Mouse (Mus musculus) cerebellum, adult 9-10 months (tissue): ENCODE measurements around the gene Gm20708.
A peak's percentile ranks its signal among the peaks of the same experiment; 100 is the strongest.
"Not testable (repeated sequence)": the region's sequence is repeated elsewhere in the genome, so short reads cannot be mapped to it uniquely, and the experiment has no call there.

Source experiments
- DNase-seq: peaks from one replicate; pipeline ENCODE4 v3.0.0; 2022

Gene Gm20708

DNA sequence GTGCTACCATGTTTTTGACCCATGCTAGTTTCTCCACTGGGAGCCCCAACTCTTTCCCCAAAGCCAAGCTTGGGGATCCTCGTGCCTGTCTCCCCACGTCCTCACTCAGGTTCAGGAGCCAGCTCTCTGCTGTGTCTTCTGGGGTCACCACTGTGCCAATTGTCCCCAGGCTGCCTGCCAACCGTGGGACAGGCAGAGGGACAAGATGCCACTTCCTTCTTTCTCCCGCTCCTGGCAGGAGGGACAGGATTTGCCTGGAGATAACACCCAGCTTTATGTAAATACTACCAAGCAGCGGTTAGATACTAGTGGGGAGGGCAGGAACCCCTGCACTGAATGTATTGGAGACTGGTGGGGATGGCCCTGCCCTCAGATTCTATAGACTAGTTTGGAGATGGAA is 4.4 kb downstream of the Gm20708 start:
- no peak for DNase-seq

DNA sequence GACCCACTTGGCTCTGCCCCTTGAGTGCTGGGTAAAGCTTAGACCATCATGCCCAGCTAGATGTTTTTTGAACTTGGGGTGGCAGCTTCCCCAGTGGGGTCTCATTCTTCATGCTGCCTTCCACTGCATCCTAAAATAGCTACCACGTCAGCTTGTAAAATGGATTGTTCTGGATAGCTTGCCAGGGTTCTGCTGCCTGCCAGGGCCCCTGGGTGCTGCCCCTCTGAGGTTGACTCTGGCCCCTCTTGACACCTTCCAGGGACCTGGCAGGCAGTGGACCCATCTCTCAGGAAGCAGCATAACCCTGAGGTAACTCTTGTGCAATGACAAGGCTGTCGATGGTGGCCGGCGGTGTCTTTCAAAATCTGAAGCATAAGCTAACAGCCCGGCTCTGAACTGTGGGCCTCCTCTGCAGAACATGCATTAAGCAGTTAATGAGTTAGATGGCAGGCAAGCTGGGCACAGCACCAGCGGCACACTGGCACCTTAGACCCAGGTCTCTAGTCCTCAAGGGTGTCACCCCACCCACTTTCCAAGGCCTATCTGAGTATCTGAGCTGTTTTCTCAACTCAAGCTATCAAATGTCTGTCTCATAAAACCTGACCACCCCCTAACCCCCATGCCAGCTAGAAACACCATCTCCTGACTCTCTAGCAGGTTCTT is 5.4 kb downstream of the Gm20708 start:
- no peak for DNase-seq

GRCm38 (mm10) chr11:117815850-117816249 is 6.4 kb downstream of the Gm20708 start:
- not testable (repeated sequence) for DNase-seq

GRCm38 (mm10) chr11:117816389-117816996 is 7.0 kb downstream of the Gm20708 start:
- no peak for DNase-seq

DNA sequence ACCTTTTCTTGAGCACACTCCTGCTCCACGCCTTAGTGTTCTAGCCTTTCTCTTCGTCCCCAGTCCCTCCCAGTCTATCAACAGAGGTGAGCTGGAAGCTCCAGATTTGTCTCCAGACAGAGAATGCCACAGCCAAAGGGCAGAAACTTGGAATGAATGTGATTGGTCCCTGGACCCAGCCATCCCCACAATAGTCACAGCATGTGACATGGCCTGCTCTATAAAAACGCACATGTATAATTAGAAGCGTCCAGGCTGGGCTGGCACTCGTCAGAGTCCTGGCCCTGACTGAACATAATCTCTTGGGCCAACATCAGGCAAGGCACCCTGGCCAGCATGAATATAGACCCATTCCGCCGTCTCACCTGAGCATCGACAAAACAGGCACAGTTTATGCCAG is 9.6 kb downstream of the Gm20708 start:
- no peak for DNase-seq

DNA sequence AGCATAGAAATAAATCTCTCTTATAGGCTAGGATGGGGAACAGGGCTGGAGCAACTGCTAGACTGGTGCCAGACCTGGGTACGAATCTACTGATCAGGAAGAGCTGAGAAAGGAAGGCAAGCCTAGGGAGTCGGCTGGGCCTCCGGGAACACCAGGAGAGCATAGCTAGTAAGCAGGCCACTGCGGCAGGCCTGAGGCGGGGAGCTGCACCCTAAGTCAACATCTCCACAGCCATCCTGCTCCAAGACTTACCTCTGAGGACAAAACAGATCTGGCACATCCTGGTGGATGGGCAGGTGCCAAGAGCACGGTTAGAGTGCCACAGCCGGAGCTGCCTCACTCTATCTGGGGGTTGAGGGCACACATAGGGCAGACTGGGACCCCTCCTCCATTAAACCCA is 10.7 kb downstream of the Gm20708 start:
- DNase-seq = no peak

DNA sequence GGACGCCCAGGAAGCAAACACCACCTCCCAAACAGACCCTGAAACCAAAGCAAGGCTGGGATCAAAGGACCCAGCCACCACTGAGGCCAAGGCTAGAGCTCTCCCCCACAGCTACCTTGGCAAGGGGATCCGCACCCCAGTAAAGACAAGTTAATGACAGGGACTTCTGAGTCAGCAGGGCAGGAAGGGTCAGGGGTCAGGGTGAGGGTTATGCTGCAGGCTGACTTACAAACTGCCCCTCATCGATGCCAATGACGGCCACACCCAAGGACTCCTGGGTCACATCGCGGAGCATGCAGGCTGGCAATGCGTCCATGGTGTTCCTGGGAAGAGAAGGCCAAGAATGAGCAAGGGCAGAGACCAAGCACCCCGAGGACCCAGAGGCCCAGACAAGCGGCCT is 12.4 kb downstream of the Gm20708 start:
- no peak for DNase-seq

GRCm38 (mm10) chr11:117822728-117823241 is 13.3 kb downstream of the Gm20708 start:
- no peak for DNase-seq

- DNase-seq = no peak
Measured at GRCm38 (mm10) chr11:117823411-117823810, 13.9 kb downstream of the Gm20708 start.

GRCm38 (mm10) chr11:117824060-117824969 is 14.8 kb downstream of the Gm20708 start:
- peak; percentile 79 for DNase-seq

DNA sequence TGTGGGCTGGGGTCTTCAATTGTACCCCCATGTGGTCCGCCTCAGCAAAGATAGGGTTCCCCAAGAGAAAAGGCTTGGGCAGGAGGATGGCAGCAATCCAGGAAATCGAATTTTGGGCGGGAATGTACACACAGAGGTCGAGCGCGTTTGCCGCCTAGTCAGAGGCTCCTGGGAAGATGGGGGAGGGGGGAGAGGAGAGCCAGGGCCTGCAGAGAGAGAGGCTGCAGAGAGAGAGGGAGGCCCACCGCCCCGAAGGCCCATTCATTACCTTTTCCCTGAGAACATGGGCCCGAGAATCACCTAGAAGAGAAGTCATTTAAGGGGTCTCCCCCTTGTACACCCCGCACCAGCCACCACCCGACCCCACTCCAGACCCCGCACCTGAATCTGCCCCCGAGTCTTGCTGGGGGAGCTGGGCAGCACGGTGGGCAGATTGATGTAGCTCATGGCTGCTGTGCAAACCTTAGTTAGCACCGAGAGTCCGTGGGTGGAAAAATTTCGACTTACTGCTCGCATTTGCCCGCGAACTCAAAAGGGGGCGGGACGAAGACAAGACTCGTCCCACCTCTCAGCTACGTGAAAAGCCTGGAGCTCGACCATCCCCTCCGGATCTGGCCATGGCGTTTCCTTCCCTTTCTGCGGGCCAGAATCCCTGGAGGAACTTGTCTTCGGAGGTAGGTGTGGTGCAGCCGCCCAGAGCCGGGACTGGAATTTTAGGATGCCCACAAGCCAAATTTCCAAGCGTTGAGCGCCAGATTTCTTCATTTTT is 16.0 kb downstream of the Gm20708 start, which contains the start of the genes Afmid and Tk1:
Afmid (plus strand) TSS at position 592 of the 769 bp plus-strand sequence.
Tk1 (minus strand) TSS at position 760 of the 769 bp plus-strand sequence.
- no peak for DNase-seq

GRCm38 (mm10) chr11:117826164-117826563 is 16.7 kb downstream of the Gm20708 start:
- DNase-seq = no peak

GRCm38 (mm10) chr11:117826916-117827315 is 17.4 kb downstream of the Gm20708 start:
- no peak for DNase-seq

DNA sequence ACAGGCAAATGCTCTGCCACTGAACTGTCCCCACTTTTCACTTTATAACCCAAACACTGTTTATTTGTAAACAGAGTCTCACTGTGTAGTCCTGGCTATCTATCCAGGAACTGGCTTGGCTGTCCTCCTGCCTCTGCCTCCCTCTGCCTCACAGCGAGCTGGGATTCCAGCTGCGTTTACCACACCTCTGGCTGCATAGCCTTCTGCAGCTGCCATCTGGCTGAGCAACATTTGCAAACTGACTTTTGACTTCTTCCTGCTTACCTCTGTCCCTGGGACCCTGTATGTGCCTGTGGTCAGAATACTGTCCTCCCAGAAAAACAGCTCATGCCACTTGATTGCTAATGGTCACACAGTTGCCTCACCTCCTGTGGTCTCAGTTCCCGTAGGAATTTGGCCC is 17.9 kb downstream of the Gm20708 start:
- no peak for DNase-seq

- no peak for DNase-seq
Measured at GRCm38 (mm10) chr11:117828149-117828887, 18.9 kb downstream of the Gm20708 start.

- no peak for DNase-seq
Measured at GRCm38 (mm10) chr11:117828888-117829604, 19.6 kb downstream of the Gm20708 start.

GRCm38 (mm10) chr11:117829671-117830215 is 20.3 kb downstream of the Gm20708 start:
- no peak for DNase-seq

DNA sequence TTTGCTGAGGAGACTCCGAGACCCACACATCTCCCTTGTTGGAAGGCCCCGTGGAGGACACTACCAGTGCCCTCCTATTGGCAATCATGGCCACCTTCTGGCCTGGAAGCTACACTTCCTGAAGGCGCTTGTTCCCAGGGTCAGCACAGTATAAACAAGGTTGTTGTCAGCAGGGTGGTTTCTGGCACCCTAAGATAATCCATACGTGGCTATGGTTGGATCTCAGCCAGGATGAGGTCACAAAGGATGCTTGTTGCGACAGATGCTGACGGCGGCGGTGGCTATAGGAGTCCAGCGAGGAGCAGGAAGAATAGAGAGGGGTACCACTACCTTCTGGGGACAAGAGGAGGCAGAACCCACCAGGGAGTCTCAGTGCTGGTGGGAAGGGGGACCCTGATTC is 20.9 kb downstream of the Gm20708 start:
- no peak for DNase-seq

DNA sequence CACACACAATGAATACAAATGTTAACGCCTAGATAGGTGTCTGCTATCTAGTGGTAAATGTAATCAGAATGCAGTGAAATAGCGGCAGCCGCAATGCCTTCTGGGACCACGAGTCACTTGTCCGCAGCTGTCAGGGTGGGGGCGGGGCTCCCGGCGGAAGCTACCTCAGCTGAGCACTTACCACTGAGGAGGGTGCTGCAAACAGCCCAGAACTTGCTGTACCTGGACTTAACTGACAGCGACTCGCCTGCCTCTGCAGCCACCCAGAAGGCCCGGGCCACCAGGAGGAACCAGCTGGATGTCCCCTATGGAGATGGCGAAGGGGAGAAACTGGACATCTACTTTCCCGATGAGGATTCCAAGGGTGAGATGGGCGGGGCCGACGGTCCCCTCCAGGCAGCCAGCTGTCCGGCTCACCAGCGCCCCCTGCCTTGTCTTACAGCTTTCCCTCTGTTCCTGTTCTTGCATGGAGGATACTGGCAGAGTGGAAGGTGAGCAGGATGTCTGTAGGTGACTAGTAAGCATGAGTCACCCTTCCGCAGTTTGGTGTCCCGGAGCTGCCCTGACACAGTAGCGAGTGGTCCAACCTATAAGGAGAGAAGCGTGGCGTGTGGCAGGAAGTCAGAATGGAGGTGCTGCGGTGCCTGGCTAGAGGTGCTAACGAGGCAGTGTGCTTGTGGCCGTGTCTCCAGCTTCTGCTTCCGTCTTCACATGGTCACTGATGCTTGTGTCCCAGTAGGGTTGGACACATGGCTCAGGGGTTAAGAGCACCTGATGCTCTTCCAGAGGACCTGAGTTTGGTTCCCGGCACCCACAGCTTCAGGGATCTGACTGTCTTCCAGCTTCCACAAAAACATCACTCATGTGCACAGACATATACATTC is 22.9 kb downstream of the Gm20708 start:
- peak; percentile 50 for DNase-seq

- not testable (repeated sequence) for DNase-seq
Measured at GRCm38 (mm10) chr11:117833509-117833908, 24.0 kb downstream of the Gm20708 start.
